Mouse (Mus musculus) spleen, postnatal 36 days (tissue): ENCODE data around the gene Atp11a.

ENCODE experiments used
- DNase-seq, 2 experiments: peaks; one replicate each; pipeline ENCODE4 v3.0.0; 2022; ENCODE audit warnings: low spot score in 2 of 2, mixed read lengths in 1 of 2

The Atp11a gene

GRCm38 (mm10) chr8:12871461-12871860 is 114.6 kb downstream of the Atp11a start:
- DNase-seq: no peak

GRCm38 (mm10) chr8:12872983-12873356 is 116.2 kb downstream of the Atp11a start:
- no peak for DNase-seq

DNA sequence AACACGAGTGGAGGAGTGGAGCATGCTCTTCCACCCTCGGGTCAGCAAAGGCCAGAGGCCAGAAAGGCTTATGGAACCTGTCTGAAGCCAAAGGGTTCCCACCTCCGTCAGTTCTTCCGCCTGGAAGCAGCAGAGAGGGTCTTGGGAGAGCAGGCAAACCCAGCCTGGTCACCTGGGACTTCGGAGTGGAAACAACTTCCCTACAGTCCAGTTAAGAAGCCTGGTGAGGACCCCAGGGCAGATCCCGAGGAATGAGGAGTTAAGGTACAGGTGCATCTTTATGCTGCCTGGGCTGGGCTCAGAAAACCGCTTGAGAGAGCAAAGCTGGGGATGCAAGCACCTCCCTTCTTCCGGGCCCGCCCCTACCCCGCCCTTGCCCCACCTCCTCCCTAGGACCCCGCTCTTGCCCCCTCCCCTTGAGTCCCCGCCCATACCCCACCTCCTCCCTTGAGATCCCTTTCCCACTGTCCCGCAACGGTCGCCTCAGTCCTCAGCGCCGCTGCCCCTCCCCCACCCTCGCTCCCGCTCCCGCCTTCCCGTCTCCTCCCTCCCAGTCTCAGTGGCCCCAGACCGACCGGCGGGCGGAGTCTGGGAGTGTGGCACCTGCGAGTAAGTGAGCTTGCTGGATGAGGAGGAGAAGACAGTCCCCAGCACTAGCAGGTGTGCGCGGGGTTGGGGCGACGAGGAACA is 116.7 kb downstream of the Atp11a start, which contains the start of gene Mcf2l:
Gene Mcf2l (plus strand): TSS at position 450 of the 690 bp plus-strand sequence.
- no peak for DNase-seq

- DNase-seq: no peak
Observed at GRCm38 (mm10) chr8:12874194-12874791, 117.5 kb downstream of the Atp11a start.

DNA sequence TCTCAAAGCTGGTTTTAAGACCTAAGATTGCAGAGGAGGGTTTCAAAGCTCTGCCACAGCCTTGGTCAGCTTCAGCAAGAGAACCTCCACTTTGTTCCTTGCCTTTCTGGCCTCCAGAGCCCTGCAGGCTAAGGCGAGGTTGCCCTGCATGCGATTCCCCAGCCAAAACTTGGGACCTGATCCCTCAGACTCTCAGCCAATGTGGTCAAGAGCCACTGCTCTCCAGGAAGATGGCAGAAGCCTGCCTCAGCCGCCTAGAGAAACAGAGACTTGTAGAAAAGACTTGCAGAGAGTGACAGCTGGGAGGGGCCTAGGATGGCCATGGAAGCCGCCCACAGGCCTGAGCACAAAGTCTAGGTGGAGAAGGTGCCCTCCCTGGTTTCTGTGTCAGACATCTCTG is 118.2 kb downstream of the Atp11a start:
- DNase-seq: no peak

DNA sequence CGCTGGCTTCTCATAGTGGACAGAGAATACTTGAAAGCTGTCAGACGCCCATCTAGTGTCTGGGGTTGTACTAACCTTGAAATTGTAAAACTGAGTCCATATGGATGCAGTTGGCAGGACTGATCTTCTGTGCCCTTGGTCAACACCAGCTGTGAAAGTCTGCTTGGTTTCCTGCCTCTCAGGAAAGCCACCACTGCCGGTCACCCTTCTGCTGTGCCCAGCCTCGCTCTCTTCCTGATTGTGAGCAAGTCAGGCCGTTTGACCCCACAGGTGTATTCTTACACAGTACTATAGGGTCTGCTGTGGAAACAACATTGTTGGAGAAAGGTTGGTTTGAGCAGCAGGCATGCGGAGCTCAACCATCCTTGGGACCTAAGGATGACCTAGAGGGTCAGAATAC is 120.3 kb downstream of the Atp11a start:
- no peak for DNase-seq

- no peak for DNase-seq
Observed at GRCm38 (mm10) chr8:12880163-12880562, 123.3 kb downstream of the Atp11a start.

- DNase-seq: no peak
Observed at GRCm38 (mm10) chr8:12883051-12884004, 126.5 kb downstream of the Atp11a start.

GRCm38 (mm10) chr8:12887772-12888435 is 131.1 kb downstream of the Atp11a start:
- no peak for DNase-seq

- DNase-seq: no peak
Observed at GRCm38 (mm10) chr8:12889046-12889598, 132.3 kb downstream of the Atp11a start.

DNA sequence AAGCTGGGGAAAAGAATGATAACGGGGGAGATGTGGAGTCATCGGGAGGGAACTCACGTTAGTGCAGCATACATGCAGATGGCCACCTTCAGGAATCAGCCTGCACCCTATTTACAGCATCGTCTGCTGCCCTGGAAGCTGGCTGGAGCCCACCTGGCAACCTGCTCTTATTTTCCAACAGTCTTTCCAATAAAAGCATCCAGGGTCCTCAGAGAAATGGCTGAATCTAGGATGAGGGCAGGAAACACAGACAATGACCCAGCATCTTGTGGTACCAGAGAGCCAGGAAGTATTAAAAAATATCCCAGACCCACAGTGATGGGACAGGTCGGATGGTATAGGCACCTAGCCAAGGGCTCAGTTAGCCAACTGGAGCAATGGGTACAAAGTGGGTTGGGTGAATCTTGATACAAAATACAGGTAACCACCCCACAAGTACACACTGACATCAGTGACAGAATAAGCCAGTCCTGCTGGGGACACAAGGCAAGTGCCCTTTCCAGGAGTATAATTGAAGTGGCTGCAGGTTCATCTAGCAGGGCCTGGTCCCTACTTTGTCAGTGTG is 136.2 kb downstream of the Atp11a start:
- no peak for DNase-seq

GRCm38 (mm10) chr8:12893797-12894578 is 137.2 kb downstream of the Atp11a start:
- no peak for DNase-seq

DNA sequence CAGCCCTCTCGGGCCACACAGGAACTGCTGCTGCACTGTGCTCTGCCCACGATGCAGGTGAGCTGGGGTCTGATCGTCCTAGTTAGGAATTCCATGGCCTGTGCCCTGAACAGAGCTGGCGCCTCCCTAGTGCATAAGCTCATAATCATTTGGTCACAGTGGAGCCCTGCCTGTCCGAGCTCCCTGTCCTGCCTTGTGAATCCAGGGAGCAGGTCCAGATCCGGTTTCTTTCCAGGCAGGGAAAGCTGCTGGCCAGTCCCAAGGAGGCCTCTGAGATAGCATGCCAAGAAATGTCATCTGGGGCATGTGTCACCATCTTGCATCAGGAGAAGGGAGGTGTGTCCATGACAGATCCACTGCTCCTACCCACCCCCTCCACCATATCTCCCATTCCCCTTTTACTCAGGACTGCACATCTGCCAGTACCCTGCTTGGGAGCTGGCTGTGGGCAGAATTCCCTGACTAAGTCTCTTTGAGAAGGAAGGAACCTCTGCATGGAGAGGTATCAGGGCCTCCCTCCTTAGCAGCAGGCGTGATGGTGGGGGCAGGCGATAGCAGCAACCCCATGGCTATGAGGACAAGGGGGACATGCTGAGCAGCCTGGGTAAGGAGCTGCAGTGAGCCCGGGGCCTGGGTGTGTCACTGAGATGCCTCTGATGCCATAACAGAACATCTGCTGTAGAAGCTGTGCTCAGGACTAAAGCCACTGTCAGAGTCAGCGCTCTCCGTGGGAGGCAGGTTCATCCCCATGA is 138.1 kb downstream of the Atp11a start:
- no peak for DNase-seq

- no peak for DNase-seq
Observed at GRCm38 (mm10) chr8:12895535-12896150, 138.8 kb downstream of the Atp11a start.

DNA sequence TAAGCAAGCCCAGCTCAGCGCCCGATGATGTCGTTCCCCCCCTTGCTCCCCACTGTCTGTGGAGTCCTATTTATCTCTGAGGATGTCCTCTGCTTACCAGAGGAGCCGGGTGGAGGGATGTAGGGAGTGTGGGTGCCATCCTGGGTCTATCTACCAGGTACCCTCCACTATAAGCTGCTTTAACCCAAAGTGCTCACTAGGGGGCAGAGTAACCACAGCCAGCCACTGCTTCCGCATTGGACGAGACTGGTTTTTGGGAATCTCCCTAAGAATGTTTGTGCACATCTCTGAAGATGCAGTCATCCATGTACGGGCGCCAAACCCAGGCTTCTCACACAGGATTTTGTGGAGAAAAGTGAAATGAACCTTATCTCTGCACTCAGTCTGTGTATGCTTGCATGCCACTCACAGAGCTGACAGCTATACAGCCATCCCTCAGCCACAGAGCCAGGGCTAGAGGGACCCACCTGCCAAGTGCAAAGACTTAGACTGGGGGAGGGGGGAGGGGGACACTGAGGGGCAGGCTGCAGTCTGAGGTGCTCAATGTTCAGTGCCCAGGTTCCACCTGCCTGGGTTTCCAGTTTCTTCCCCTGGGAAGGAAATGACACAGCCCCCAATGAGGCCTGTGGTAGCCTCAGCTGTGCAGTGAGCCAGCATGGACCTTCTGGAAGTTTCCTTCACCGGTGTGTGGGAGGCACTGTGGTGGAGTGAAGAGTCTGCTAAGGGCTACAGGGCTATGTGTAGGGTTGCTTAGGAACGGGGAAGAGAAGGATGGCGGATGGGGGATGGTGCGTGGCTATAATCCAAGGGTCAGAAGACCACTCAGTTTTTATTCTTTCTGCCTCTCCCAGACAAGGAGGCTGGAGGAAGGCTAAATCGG is 139.9 kb downstream of the Atp11a start:
- DNase-seq: no peak

- DNase-seq: no peak
Observed at GRCm38 (mm10) chr8:12897815-12898214, 141.0 kb downstream of the Atp11a start.

DNA sequence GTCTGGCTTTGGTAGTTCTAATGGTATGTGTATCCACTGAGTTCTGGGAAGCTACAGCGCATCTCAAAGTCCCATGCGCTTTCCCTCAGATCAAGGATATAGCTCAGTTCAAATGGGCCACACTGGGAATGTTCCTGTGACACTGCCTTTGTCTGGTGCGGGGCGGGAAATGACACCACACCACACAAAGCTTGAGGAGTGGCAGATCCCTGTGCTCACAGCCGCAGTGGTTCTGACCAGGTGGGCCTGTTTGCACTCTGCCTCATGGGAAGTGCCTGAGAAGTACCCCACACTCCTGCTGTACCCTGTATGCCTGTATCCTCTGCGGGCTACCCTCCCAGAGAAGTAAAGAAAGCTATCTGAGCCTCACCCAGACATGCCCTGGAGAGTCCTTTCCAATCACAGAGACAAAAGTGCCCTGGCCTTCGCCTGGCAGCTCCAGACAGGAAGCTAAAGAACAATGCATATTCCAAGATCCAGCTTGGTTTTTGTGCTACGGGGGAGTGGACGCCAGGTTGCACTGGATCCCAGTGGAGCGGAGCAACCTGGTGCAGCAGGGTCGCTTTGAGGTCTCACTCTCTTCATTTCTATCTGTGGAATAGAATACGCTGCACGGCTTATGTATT is 147.1 kb downstream of the Atp11a start:
- DNase-seq: no peak

DNA sequence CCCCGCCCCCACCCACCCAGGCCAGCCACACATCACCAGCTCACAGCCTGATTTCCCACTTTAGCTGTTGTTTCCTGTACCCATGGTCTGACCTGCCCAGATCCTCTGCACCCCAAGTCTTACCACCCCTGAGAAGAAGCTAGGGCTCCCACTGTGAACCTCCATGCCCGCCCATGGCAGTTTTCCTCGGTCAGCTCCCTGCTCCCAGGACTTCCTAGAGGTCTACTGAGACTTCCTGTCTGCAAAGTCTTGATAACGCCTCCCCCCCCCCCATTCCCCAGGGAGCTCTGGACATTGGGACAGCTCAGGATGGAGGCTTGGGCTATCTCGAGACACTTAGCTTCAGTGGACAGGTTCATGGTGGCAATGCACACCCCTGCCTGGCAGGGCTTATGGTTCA is 148.3 kb downstream of the Atp11a start:
- DNase-seq: no peak
